Mouse (Mus musculus) embryonic fibroblast, embryonic 13.5 days (primary cell): ENCODE results near the gene Ndufa13.

ENCODE experiments used
- CTCF ChIP-seq: IDR thresholded peaks from 2 replicates; pipeline ENCODE4 v1.5.1; 2011; ENCODE audit warnings: mild to moderate bottlenecking, control low read depth, low read length, moderate library complexity, borderline replicate concordance; ENCODE audit not compliant: insufficient read depth
- POLR2A ChIP-seq: IDR thresholded peaks from 2 replicates; pipeline ENCODE4 v1.6.1; 2011; ENCODE audit warnings: low read depth, mild to moderate bottlenecking, control low read depth, low read length, moderate library complexity

GRCm38 (mm10) chr8:69863387-69864020 lies 38.9 kb downstream of the Ndufa13 start:
- no peak for TF ChIP-seq CTCF
- TF ChIP-seq POLR2A: no peak
